Comparison of ENCODE assay signal across 10 mouse cellular contexts in genomic region chr11:98707401-98708281, GRCm38 (mm10). TPM values are rescaled to one million over a fixed set of nuclear protein-coding genes. Genes with fewer than 3 reads are reported as not detected.
DNase-seq lines count a peak whose midpoint lies in the region; ATAC-seq and TF ChIP-seq lines count a peak whose summit lies in the region.
"Had no signal": no experiment of that assay in that cellular context is flagged by ENCODE, and none has a peak within 500 bp of the region (broad histone marks: within the 10 kb centered on the region; RNA-seq: fewer than 3 reads in every experiment).

No protein-coding gene starts in this region.

- TF ChIP-seq CTCF in E14TG2a.4 (conservative IDR thresholded peaks at IDR 0.05; ENCODE audit: low read length) = no peak
- no peak for TF ChIP-seq CTCF in liver, postnatal 0 days (IDR thresholded peaks at IDR 0.05; ENCODE audit: low read depth)

- peaks cover 86% of the 10 kb centered on the region for H3K36me3 ChIP-seq in E14TG2a.4 (ENCODE audit: insufficient read depth, low read length)
- peaks cover 29% of the 10 kb centered on the region for H3K36me3 ChIP-seq in liver, postnatal 0 days (replicated peaks; ENCODE audit: insufficient read depth, low read length)

- DNase-seq in adrenal gland, postnatal 14 days = peak; percentile 48
- no peak for DNase-seq in adrenal gland, postnatal 25 days
- peak; percentile 86 for DNase-seq in heart, postnatal 4 days
- DNase-seq in liver, postnatal 0 days = peak; percentile 46
- no peak for DNase-seq in left cerebral cortex, adult 9 months (ENCODE audit: low spot score in 2 of 2)
- no peak for DNase-seq in layer of hippocampus, adult 9-11 months

- ATAC-seq in liver, postnatal 0 days = peak; percentile 14; the same call in 1 of the 2 replicates
- ATAC-seq in megakaryocyte progenitor cell, adult 5-6 weeks (replicated peaks; ENCODE audit: poor library complexity) = no peak

- H3K27me3 ChIP-seq in E14TG2a.4 (ENCODE audit: insufficient read depth, low read length) = no peaks in the 10 kb centered on the region
- H3K27me3 ChIP-seq in liver, postnatal 0 days (ENCODE audit: insufficient read depth, low read length) = no peaks in the 10 kb centered on the region

- peaks cover 69% of the 10 kb centered on the region for H3K4me1 ChIP-seq in E14TG2a.4 (replicated peaks; ENCODE audit: low read depth, low read length)
- H3K4me1 ChIP-seq in liver, postnatal 0 days (ENCODE audit: insufficient read depth) = peaks cover 35% of the 10 kb centered on the region

- no peak overlapping the region; the same call in 1 of the 2 replicates for H3K9ac ChIP-seq in liver, postnatal 0 days (replicated peaks)

- WGBS in liver, postnatal 0 days (ENCODE audit: insufficient replicate concordance) = 81% methylated on average over 22 of the region's 22 CpGs

- TF ChIP-seq EP300 in liver, postnatal 0 days (IDR thresholded peaks at IDR 0.05; ENCODE audit: low read depth) = no peak

- no peaks in the 10 kb centered on the region for H3K9me3 ChIP-seq in E14TG2a.4 (ENCODE audit: low read length)
- no peaks in the 10 kb centered on the region for H3K9me3 ChIP-seq in liver, postnatal 0 days (ENCODE audit: low read length)

- no peak overlapping the region for H3K4me2 ChIP-seq in liver, postnatal 0 days (ENCODE audit: low read depth, low read length)

- 0 out of 2 replicates have a peak overlapping the region, but pooled peaks have one; percentile 20 for H3K4me3 ChIP-seq in E14TG2a.4 (replicated peaks; ENCODE audit: low read length)
- H3K4me3 ChIP-seq in liver, postnatal 0 days (ENCODE audit: low read depth, low read length) = no peak overlapping the region

- peak overlapping the region; percentile 79 for H3K27ac ChIP-seq in liver, postnatal 0 days (ENCODE audit: low read depth)

RNA-seq across cellular contexts. Expression of gene Csf3, which starts 6.6 kb away (rescaled TPM):
- total RNA-seq in adrenal gland, postnatal 14 days (2021) = not detected in 2 replicates
- not detected in 2 replicates for total RNA-seq in adrenal gland, postnatal 25 days (2021)
- total RNA-seq in heart, postnatal 4 days (2021) = not detected
- polyA plus RNA-seq in liver, postnatal 0 days (2015; fragmentation: Nextera tagmentation; extraction: Ambion mirVana) = not detected in 2 replicates
- not detected in 2 replicates for total RNA-seq in megakaryocyte progenitor cell, adult 5-6 weeks (2015)
- not detected in 2 replicates for total RNA-seq in megakaryocyte progenitor cell, adult 5-6 weeks (2017)
- polyA plus RNA-seq: embryonic facial prominence, embryonic 11.5 days; intestine, embryonic 14.5 days had no signal

RNA-seq across cellular contexts. Expression of gene Med24, which starts 21.6 kb away (rescaled TPM):
- total RNA-seq in adrenal gland, postnatal 14 days (2021) = 47.4 and 55.5 TPM in 2 replicates
- 40.9 and 61.5 TPM in 2 replicates for total RNA-seq in adrenal gland, postnatal 25 days (2021)
- total RNA-seq in heart, postnatal 4 days (2021) = 10 to 100 TPM; 51.7 to 52.3 TPM
- polyA plus RNA-seq in liver, postnatal 0 days (2015; fragmentation: Nextera tagmentation; extraction: Ambion mirVana) = 10.5 and 10.9 TPM in 2 replicates
- total RNA-seq in megakaryocyte progenitor cell, adult 5-6 weeks (2015) = 28.7 and 30.9 TPM in 2 replicates
- total RNA-seq in megakaryocyte progenitor cell, adult 5-6 weeks (2017) = 36.2 and 46.3 TPM in 2 replicates

RNA-seq across cellular contexts. Expression of gene Psmd3, which starts 25.3 kb away (rescaled TPM):
- total RNA-seq in adrenal gland, postnatal 14 days (2021) = 114 TPM in 2 replicates
- total RNA-seq in adrenal gland, postnatal 25 days (2021) = 134 and 138 TPM in 2 replicates
- 100 to 1,000 TPM; 138 to 140 TPM for total RNA-seq in heart, postnatal 4 days (2021)
- polyA plus RNA-seq in liver, postnatal 0 days (2015; fragmentation: Nextera tagmentation; extraction: Ambion mirVana) = 67.5 and 71.0 TPM in 2 replicates
- total RNA-seq in megakaryocyte progenitor cell, adult 5-6 weeks (2015) = 38.0 and 38.6 TPM in 2 replicates
- total RNA-seq in megakaryocyte progenitor cell, adult 5-6 weeks (2017) = 70.9 and 71.9 TPM in 2 replicates

RNA-seq across cellular contexts. Expression of gene Thra, which starts 32.8 kb away (rescaled TPM):
- 106 and 124 TPM in 2 replicates for total RNA-seq in adrenal gland, postnatal 14 days (2021)
- 82.5 and 89.4 TPM in 2 replicates for total RNA-seq in adrenal gland, postnatal 25 days (2021)
- 100 to 1,000 TPM; 171 to 183 TPM for total RNA-seq in heart, postnatal 4 days (2021)
- 5.1 and 6.1 TPM in 2 replicates for polyA plus RNA-seq in liver, postnatal 0 days (2015; fragmentation: Nextera tagmentation; extraction: Ambion mirVana)
- total RNA-seq in megakaryocyte progenitor cell, adult 5-6 weeks (2015) = 34.2 and 34.6 TPM in 2 replicates
- total RNA-seq in megakaryocyte progenitor cell, adult 5-6 weeks (2017) = 21.8 and 25.3 TPM in 2 replicates

RNA-seq across cellular contexts. Expression of gene Gsdma, which starts 43.5 kb away (rescaled TPM):
- 0.11 TPM in 1 of 2 replicates, not detected in the other for total RNA-seq in adrenal gland, postnatal 14 days (2021)
- total RNA-seq in adrenal gland, postnatal 25 days (2021) = not detected in 2 replicates
- not detected for total RNA-seq in heart, postnatal 4 days (2021)
- not detected in 2 replicates for polyA plus RNA-seq in liver, postnatal 0 days (2015; fragmentation: Nextera tagmentation; extraction: Ambion mirVana)
- not detected in 2 replicates for total RNA-seq in megakaryocyte progenitor cell, adult 5-6 weeks (2015)
- not detected in 2 replicates for total RNA-seq in megakaryocyte progenitor cell, adult 5-6 weeks (2017)
- polyA plus RNA-seq: intestine, embryonic 14.5 days had no signal

Comparison
In these comparisons a context has a peak if more than half of its experiments do, and no peak if none do; other contexts are left out.
1. DNase-seq: peak in adrenal gland, postnatal 14 days (single experiment), heart, postnatal 4 days (single experiment) and liver, postnatal 0 days (single experiment); none in adrenal gland, postnatal 25 days (single experiment), left cerebral cortex, adult 9 months (0 of 2) and layer of hippocampus, adult 9-11 months (single experiment).